Mouse (Mus musculus): ENCODE measurements around the gene 9130023H24Rik. TPM values are rescaled to one million over a fixed set of nuclear protein-coding genes. Genes with fewer than 3 reads are reported as not detected.
A peak's percentile ranks its signal among the peaks of the same experiment; 100 is the strongest.

The 9130023H24Rik gene
- total and polyA plus RNA-seq, 2 experiments from 2014 or later = 4.2 to 6.3 TPM

GRCm38 (mm10) chr7:128244410-128245025, 6.7 kb upstream of the 9130023H24Rik start:
- no peaks in the 10 kb centered on the region for H3K9me3 ChIP-seq (ENCODE audit: low read length)
- ATAC-seq (ENCODE audit: low FRiP score) (no peak), DNase-seq (ENCODE audit: low spot score) (no peak)
- H3K4me1 ChIP-seq (ENCODE audit: insufficient read depth, low read length) = peaks cover 3% of the 10 kb centered on the region
- no peak overlapping the region for H3K27ac ChIP-seq (ENCODE audit: low read depth, low read length)
- TF ChIP-seq CTCF (IDR thresholded peaks at IDR 0.05) = no peak
- H3K36me3 ChIP-seq (ENCODE audit: insufficient read depth, low read length) = peaks cover 36% of the 10 kb centered on the region
- no peaks in the 10 kb centered on the region for H3K27me3 ChIP-seq (ENCODE audit: insufficient read depth, low read length)
- 83% methylated on average over 18 of the region's 18 CpGs for WGBS
- no peak overlapping the region for H3K4me2 ChIP-seq (ENCODE audit: low read depth, low read length, poor library complexity, severe bottlenecking)
- no peak overlapping the region for H3K4me3 ChIP-seq (ENCODE audit: low read depth, low read length)
- no peak overlapping the region for H3K9ac ChIP-seq (replicated peaks; ENCODE audit: low read length, poor library complexity, severe bottlenecking)

- 68% methylated on average over 10 of the region's 10 CpGs for WGBS
- no peaks in the 10 kb centered on the region for H3K9me3 ChIP-seq (ENCODE audit: low read length)
- H3K27me3 ChIP-seq (ENCODE audit: insufficient read depth, low read length) = no peaks in the 10 kb centered on the region
- no peak overlapping the region for H3K9ac ChIP-seq (replicated peaks; ENCODE audit: low read length, poor library complexity, severe bottlenecking)
- no peak for ATAC-seq (ENCODE audit: low FRiP score)
- H3K4me3 ChIP-seq (ENCODE audit: low read depth, low read length) = no peak overlapping the region
- no peak overlapping the region for H3K27ac ChIP-seq (ENCODE audit: low read depth, low read length)
- H3K4me1 ChIP-seq (ENCODE audit: insufficient read depth, low read length) = peaks cover 3% of the 10 kb centered on the region
- no peak for DNase-seq (ENCODE audit: low spot score)
- no peak overlapping the region for H3K4me2 ChIP-seq (ENCODE audit: low read depth, low read length, poor library complexity, severe bottlenecking)
- H3K36me3 ChIP-seq (ENCODE audit: insufficient read depth, low read length) = peaks cover 36% of the 10 kb centered on the region
- TF ChIP-seq CTCF (IDR thresholded peaks at IDR 0.05) = no peak
These were observed 6.1 kb upstream of the 9130023H24Rik start for GRCm38 (mm10) chr7:128243921-128244320.

GRCm38 (mm10) chr7:128242331-128242730, 4.5 kb upstream of the 9130023H24Rik start:
- no peak overlapping the region for H3K4me3 ChIP-seq (ENCODE audit: low read depth, low read length)
- H3K4me2 ChIP-seq (ENCODE audit: low read depth, low read length, poor library complexity, severe bottlenecking) = no peak overlapping the region
- no peaks in the 10 kb centered on the region for H3K27me3 ChIP-seq (ENCODE audit: insufficient read depth, low read length)
- no peaks in the 10 kb centered on the region for H3K9me3 ChIP-seq (ENCODE audit: low read length)
- ATAC-seq (ENCODE audit: low FRiP score) = no peak
- H3K27ac ChIP-seq (ENCODE audit: low read depth, low read length) = no peak overlapping the region
- 96% methylated on average over 16 of the region's 16 CpGs for WGBS
- peaks cover 36% of the 10 kb centered on the region for H3K36me3 ChIP-seq (ENCODE audit: insufficient read depth, low read length)
- no peak for TF ChIP-seq CTCF (IDR thresholded peaks at IDR 0.05)
- no peaks in the 10 kb centered on the region; the same call in 1 of the 2 replicates for H3K4me1 ChIP-seq (ENCODE audit: insufficient read depth, low read length)
- no peak for DNase-seq (ENCODE audit: low spot score)
- no peak overlapping the region for H3K9ac ChIP-seq (replicated peaks; ENCODE audit: low read length, poor library complexity, severe bottlenecking)

- Histone ChIP-seq H3K4me2 (ENCODE audit: low read depth, low read length, poor library complexity, severe bottlenecking) (no peak overlapping the region), H3K9ac (replicated peaks; ENCODE audit: low read length, poor library complexity, severe bottlenecking) (no peak overlapping the region), H3K27me3 (ENCODE audit: insufficient read depth, low read length) (no peaks in the 10 kb centered on the region), H3K4me3 (ENCODE audit: low read depth, low read length) (no peak overlapping the region), H3K36me3 (ENCODE audit: insufficient read depth, low read length) (peaks cover 36% of the 10 kb centered on the region), H3K9me3 (ENCODE audit: low read length) (no peaks in the 10 kb centered on the region), H3K4me1 (ENCODE audit: insufficient read depth, low read length) (0 out of 2 replicates have a peak, but pooled peaks cover 5% of the 10 kb centered on the region), H3K27ac (ENCODE audit: low read depth, low read length) (no peak overlapping the region)
- ATAC-seq (ENCODE audit: low FRiP score) (no peak), DNase-seq (ENCODE audit: low spot score) (no peak)
- 92% methylated on average over 27 of the region's 27 CpGs for WGBS
- TF ChIP-seq CTCF (IDR thresholded peaks at IDR 0.05) = no peak
These were observed 2.4 kb upstream of the 9130023H24Rik start for GRCm38 (mm10) chr7:128240131-128240784.

GRCm38 (mm10) chr7:128238991-128239390, 1.2 kb upstream of the 9130023H24Rik start:
- H3K27ac ChIP-seq (ENCODE audit: low read depth, low read length) = peak overlapping the region; percentile 97; the same call in 1 of the 2 replicates
- H3K9ac ChIP-seq (replicated peaks; ENCODE audit: low read length, poor library complexity, severe bottlenecking) = no peak overlapping the region
- peaks cover 25% of the 10 kb centered on the region for H3K36me3 ChIP-seq (ENCODE audit: insufficient read depth, low read length)
- peak overlapping the region; percentile 65; the same call in 1 of the 2 replicates for H3K4me3 ChIP-seq (ENCODE audit: low read depth, low read length)
- no peaks in the 10 kb centered on the region for H3K27me3 ChIP-seq (ENCODE audit: insufficient read depth, low read length)
- 0 out of 2 replicates have a peak, but pooled peaks cover 5% of the 10 kb centered on the region for H3K4me1 ChIP-seq (ENCODE audit: insufficient read depth, low read length)
- WGBS = 22% methylated on average over 4 of the region's 4 CpGs
- TF ChIP-seq CTCF (IDR thresholded peaks at IDR 0.05) = peak; percentile 62
- DNase-seq (ENCODE audit: low spot score) (peak; percentile 43), ATAC-seq (ENCODE audit: low FRiP score) (no peak)
- peak overlapping the region; percentile 80 for H3K4me2 ChIP-seq (ENCODE audit: low read depth, low read length, poor library complexity, severe bottlenecking)
- H3K9me3 ChIP-seq (ENCODE audit: low read length) = no peaks in the 10 kb centered on the region

- peak overlapping the region; percentile 65 for H3K4me3 ChIP-seq (ENCODE audit: low read depth, low read length)
- H3K4me1 ChIP-seq (ENCODE audit: insufficient read depth, low read length) = 0 out of 2 replicates have a peak, but pooled peaks cover 5% of the 10 kb centered on the region
- H3K36me3 ChIP-seq (ENCODE audit: insufficient read depth, low read length) = peaks cover 19% of the 10 kb centered on the region
- no peaks in the 10 kb centered on the region for H3K9me3 ChIP-seq (ENCODE audit: low read length)
- peak overlapping the region; percentile 80 for H3K4me2 ChIP-seq (ENCODE audit: low read depth, low read length, poor library complexity, severe bottlenecking)
- no peaks in the 10 kb centered on the region for H3K27me3 ChIP-seq (ENCODE audit: insufficient read depth, low read length)
- DNase-seq (ENCODE audit: low spot score) (no peak), ATAC-seq (ENCODE audit: low FRiP score) (no peak)
- H3K9ac ChIP-seq (replicated peaks; ENCODE audit: low read length, poor library complexity, severe bottlenecking) = peak overlapping the region; percentile 39
- no peak for TF ChIP-seq CTCF (IDR thresholded peaks at IDR 0.05)
- WGBS = 0% methylated on average over 25 of the region's 25 CpGs
- H3K27ac ChIP-seq (ENCODE audit: low read depth, low read length) = peak overlapping the region; percentile 97
These were observed 271 bp downstream of the 9130023H24Rik start for GRCm38 (mm10) chr7:128237593-128237926.

All from midbrain, postnatal 0 days (tissue).